Mouse (Mus musculus): Measurements from ENCODE around the gene Plekhg5. TPM values are rescaled to one million over a fixed set of nuclear protein-coding genes. Genes with fewer than 3 reads are reported as not detected.

Plekhg5 gene
- polyA plus RNA-seq, 1 experiment from 2014 or later, result 5.1 TPM

DNA sequence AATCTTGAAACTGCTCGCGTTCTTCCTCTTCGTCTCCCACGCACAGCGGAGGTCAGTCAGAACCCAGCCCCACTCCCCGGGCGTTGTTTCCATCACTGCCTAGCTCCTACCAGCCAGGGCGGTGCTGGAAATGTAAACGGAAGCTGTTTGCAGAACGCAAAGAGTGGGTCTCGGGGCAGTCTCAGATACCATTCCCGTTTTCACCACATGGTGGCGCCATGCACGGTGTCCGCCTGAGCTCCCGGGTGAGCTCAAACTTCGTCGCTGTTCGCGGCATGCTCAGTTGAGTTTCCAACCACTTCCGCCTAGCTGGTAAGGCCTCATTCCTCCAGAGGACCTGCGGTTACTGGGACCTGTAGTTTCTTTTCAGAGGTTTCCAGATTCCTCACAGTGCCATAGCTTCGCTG lies 81.5 kb downstream of the Plekhg5 start:
- H3K4me2 ChIP-seq, result peak overlapping the region; percentile 58
- ATAC-seq (ENCODE audit: insufficient read depth), result peak; percentile 32; the same call in 1 of the 2 replicates

GRCm38 (mm10) chr4:152155019-152155418 lies 82.7 kb downstream of the Plekhg5 start:
- H3K9ac ChIP-seq, result no peak overlapping the region
- 48% methylated on average over 4 of the region's 4 CpGs for WGBS (ENCODE audit: insufficient replicate concordance)
- H3K9me3 ChIP-seq (replicated peaks), result no peaks in the 10 kb centered on the region
- H3K4me2 ChIP-seq, result no peak overlapping the region
- no peaks in the 10 kb centered on the region for H3K36me3 ChIP-seq (replicated peaks)
- peaks cover 51% of the 10 kb centered on the region for H3K4me1 ChIP-seq (replicated peaks)
- no peak for ATAC-seq (ENCODE audit: insufficient read depth)
- no peak overlapping the region for H3K4me3 ChIP-seq (replicated peaks)
- no peak overlapping the region for H3K27ac ChIP-seq (replicated peaks)
- H3K27me3 ChIP-seq, result peaks cover 75% of the 10 kb centered on the region

More for the DNA sequence above, 81.5 kb downstream of the Plekhg5 start:
- Histone ChIP-seq H3K36me3 (replicated peaks) (no peaks in the 10 kb centered on the region), H3K4me3 (replicated peaks) (peak overlapping the region; percentile 26; the same call in 1 of the 2 replicates), H3K9me3 (replicated peaks) (no peaks in the 10 kb centered on the region), H3K9ac (no peak overlapping the region), H3K4me1 (replicated peaks) (peaks cover 42% of the 10 kb centered on the region), H3K27ac (replicated peaks) (no peak overlapping the region), H3K27me3 (peaks cover 75% of the 10 kb centered on the region)
- under 1% methylated on average over 23 of the region's 23 CpGs for WGBS (ENCODE audit: insufficient replicate concordance)

GRCm38 (mm10) chr4:152157779-152158584 lies 85.7 kb downstream of the Plekhg5 start:
- ATAC-seq (ENCODE audit: insufficient read depth), result no peak
- H3K4me3 ChIP-seq (replicated peaks), result peak overlapping the region; percentile 38
- H3K9me3 ChIP-seq (replicated peaks), result no peaks in the 10 kb centered on the region
- H3K9ac ChIP-seq, result no peak overlapping the region
- H3K27ac ChIP-seq (replicated peaks), result no peak overlapping the region
- 8% methylated on average over 21 of the region's 21 CpGs for WGBS (ENCODE audit: insufficient replicate concordance)
- peak overlapping the region; percentile 65 for H3K4me2 ChIP-seq
- no peaks in the 10 kb centered on the region for H3K36me3 ChIP-seq (replicated peaks)
- peaks cover 31% of the 10 kb centered on the region for H3K4me1 ChIP-seq (replicated peaks)
- peaks cover 76% of the 10 kb centered on the region for H3K27me3 ChIP-seq

GRCm38 (mm10) chr4:152158585-152159284 lies 86.4 kb downstream of the Plekhg5 start, which contains the start of gene Hes2:
TSS of gene Hes2 (plus strand) at chr4:152158867.
- H3K4me2 ChIP-seq, result peak within 1 kb of the TSS; percentile 65
- H3K9ac ChIP-seq, result no peak within 1 kb of the TSS
- H3K4me3 ChIP-seq (replicated peaks), result peak within 1 kb of the TSS; percentile 38
- no peak within 1 kb of the TSS for H3K27ac ChIP-seq (replicated peaks)
- WGBS (ENCODE audit: insufficient replicate concordance), result 3% methylated on average over 35 of the region's 35 CpGs
- peaks cover 26% of the 10 kb centered on the region for H3K4me1 ChIP-seq (replicated peaks)
- no peaks in the 10 kb centered on the region for H3K36me3 ChIP-seq (replicated peaks)
- no peaks in the 10 kb centered on the region for H3K9me3 ChIP-seq (replicated peaks)
- H3K27me3 ChIP-seq, result peaks cover 71% of the 10 kb centered on the region
- ATAC-seq (ENCODE audit: insufficient read depth), result no peak

DNA sequence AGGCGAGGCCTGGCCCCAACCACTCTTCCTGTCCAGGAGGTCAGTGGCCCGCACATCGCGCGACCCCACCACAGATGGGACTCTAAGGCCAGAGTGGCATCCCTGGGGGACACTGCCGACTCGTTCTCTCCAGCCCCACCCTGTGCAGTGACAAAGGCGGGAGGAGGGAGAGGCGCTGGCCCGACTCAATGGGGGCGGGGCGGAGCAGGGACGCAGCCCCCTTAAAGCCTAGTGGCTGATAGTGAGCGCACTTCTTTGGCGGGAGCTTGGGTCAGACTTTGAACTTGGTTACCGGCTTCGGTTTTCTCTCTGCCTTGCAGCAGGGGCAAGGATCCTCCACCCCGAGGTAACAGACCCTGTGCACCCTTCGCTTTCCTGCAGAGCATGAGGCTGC lies 87.0 kb downstream of the Plekhg5 start:
- 1% methylated on average over 19 of the region's 19 CpGs for WGBS (ENCODE audit: insufficient replicate concordance)
- peaks cover 76% of the 10 kb centered on the region for H3K27me3 ChIP-seq
- H3K27ac ChIP-seq (replicated peaks), result no peak overlapping the region
- no peaks in the 10 kb centered on the region for H3K9me3 ChIP-seq (replicated peaks)
- no peak for ATAC-seq (ENCODE audit: insufficient read depth)
- H3K4me3 ChIP-seq (replicated peaks), result peak overlapping the region; percentile 38
- no peak overlapping the region for H3K9ac ChIP-seq
- H3K4me1 ChIP-seq (replicated peaks), result peaks cover 20% of the 10 kb centered on the region
- H3K4me2 ChIP-seq, result peak overlapping the region; percentile 65
- no peaks in the 10 kb centered on the region for H3K36me3 ChIP-seq (replicated peaks)

DNA sequence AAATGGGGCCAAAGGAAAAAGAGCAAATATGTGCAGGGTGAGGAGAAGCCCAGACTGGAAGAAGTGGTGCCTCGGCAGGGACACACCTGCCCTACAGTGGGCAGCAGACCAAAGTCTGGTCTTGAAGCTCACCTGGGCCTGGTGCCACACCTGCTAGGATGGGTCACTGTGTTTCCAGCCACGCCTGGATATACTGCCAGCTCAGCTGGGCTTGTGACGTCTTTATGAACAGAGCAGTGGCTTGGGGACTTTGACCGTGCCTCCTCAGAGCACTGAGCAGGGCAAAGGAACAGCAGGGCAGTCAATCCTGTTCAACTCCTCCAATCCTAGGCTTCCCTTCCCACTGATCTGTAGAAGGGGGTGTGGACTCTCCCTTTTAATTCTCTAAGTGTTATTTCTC lies 88.5 kb downstream of the Plekhg5 start:
- Histone ChIP-seq H3K4me1 (replicated peaks) (peaks cover 23% of the 10 kb centered on the region), H3K4me2 (no peak overlapping the region), H3K9me3 (replicated peaks) (no peaks in the 10 kb centered on the region), H3K27ac (replicated peaks) (no peak overlapping the region), H3K9ac (no peak overlapping the region), H3K27me3 (peaks cover 80% of the 10 kb centered on the region), H3K36me3 (replicated peaks) (no peaks in the 10 kb centered on the region), H3K4me3 (replicated peaks) (no peak overlapping the region)
- 36% methylated on average over 4 of the region's 4 CpGs for WGBS (ENCODE audit: insufficient replicate concordance)
- ATAC-seq (ENCODE audit: insufficient read depth), result no peak

- 59% methylated on average over 6 of the region's 6 CpGs for WGBS (ENCODE audit: insufficient replicate concordance)
- no peak overlapping the region for H3K4me2 ChIP-seq
- H3K9me3 ChIP-seq (replicated peaks), result no peaks in the 10 kb centered on the region
- H3K9ac ChIP-seq, result no peak overlapping the region
- no peak overlapping the region for H3K27ac ChIP-seq (replicated peaks)
- no peak for ATAC-seq (ENCODE audit: insufficient read depth)
- peaks cover 83% of the 10 kb centered on the region for H3K27me3 ChIP-seq
- H3K4me3 ChIP-seq (replicated peaks), result no peak overlapping the region
- peaks cover 23% of the 10 kb centered on the region for H3K4me1 ChIP-seq (replicated peaks)
- H3K36me3 ChIP-seq (replicated peaks), result no peaks in the 10 kb centered on the region
Measured at GRCm38 (mm10) chr4:152161601-152162000, 89.3 kb downstream of the Plekhg5 start.

DNA sequence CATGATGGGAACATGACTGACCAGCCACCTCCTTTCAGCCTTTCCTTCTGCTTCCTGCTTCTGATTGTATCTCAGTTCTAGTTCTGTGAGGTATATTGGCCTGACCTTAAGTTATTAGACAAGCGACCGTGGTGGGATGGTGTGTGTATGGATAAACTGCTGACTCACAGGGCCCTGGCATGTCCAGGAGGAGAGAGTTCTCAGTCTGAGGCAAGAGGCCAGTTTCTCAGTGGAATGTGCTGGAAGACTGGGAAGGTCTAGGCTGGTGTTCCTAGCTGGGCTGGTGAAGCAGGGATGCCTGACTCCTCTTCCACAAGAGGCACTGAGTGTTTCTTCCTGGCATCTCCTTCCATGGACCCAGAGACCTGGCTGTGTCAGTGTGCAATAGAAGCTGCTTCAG lies 90.5 kb downstream of the Plekhg5 start:
- no peak for ATAC-seq (ENCODE audit: insufficient read depth)
- peaks cover 23% of the 10 kb centered on the region for H3K4me1 ChIP-seq (replicated peaks)
- no peaks in the 10 kb centered on the region for H3K9me3 ChIP-seq (replicated peaks)
- H3K27ac ChIP-seq (replicated peaks), result no peak overlapping the region
- H3K27me3 ChIP-seq, result peaks cover 81% of the 10 kb centered on the region
- WGBS (ENCODE audit: insufficient replicate concordance), result 42% methylated on average over 2 of the region's 2 CpGs
- no peaks in the 10 kb centered on the region for H3K36me3 ChIP-seq (replicated peaks)
- no peak overlapping the region for H3K9ac ChIP-seq
- H3K4me2 ChIP-seq, result no peak overlapping the region
- no peak overlapping the region for H3K4me3 ChIP-seq (replicated peaks)

Other genes starting within 250 kb of the Plekhg5 start
- gene Camta1, start 210.6 kb upstream of the Plekhg5 start, polyA plus RNA-seq (2015; fragmentation: Nextera tagmentation; extraction: Ambion mirVana), result 27.4 and 31.1 TPM in 2 replicates
- 45.5 and 49.1 TPM in 2 replicates for gene Dnajc11, start 138.8 kb upstream of the Plekhg5 start, polyA plus RNA-seq (2015; fragmentation: Nextera tagmentation; extraction: Ambion mirVana)
- 6.4 and 7.9 TPM in 2 replicates for gene Thap3, start 83.5 kb upstream of the Plekhg5 start, polyA plus RNA-seq (2015; fragmentation: Nextera tagmentation; extraction: Ambion mirVana)
- 5.1 and 5.7 TPM in 2 replicates for gene Phf13, start 76.2 kb upstream of the Plekhg5 start, polyA plus RNA-seq (2015; fragmentation: Nextera tagmentation; extraction: Ambion mirVana)
- gene Klhl21, start 63.7 kb upstream of the Plekhg5 start, polyA plus RNA-seq (2015; fragmentation: Nextera tagmentation; extraction: Ambion mirVana), result 6.3 and 7.2 TPM in 2 replicates
- 7.8 and 8.4 TPM in 2 replicates for gene Zbtb48, start 44.8 kb upstream of the Plekhg5 start, polyA plus RNA-seq (2015; fragmentation: Nextera tagmentation; extraction: Ambion mirVana)
- gene Tas1r1, start 33.9 kb upstream of the Plekhg5 start, polyA plus RNA-seq (2015; fragmentation: Nextera tagmentation; extraction: Ambion mirVana), result 0.07 and 0.13 TPM in 2 replicates
- 13.7 and 14.6 TPM in 2 replicates for gene Nol9, start 33.2 kb upstream of the Plekhg5 start, polyA plus RNA-seq (2015; fragmentation: Nextera tagmentation; extraction: Ambion mirVana)
- gene Tnfrsf25, start 43.4 kb downstream of the Plekhg5 start, polyA plus RNA-seq (2015; fragmentation: Nextera tagmentation; extraction: Ambion mirVana), result 0.37 and 0.50 TPM in 2 replicates
- 1.5 and 2.0 TPM in 2 replicates for gene Espn, start 79.9 kb downstream of the Plekhg5 start, polyA plus RNA-seq (2015; fragmentation: Nextera tagmentation; extraction: Ambion mirVana)
- 0.14 TPM in 1 of 2 replicates, not detected in the other for gene Hes2, start 86.4 kb downstream of the Plekhg5 start, polyA plus RNA-seq (2015; fragmentation: Nextera tagmentation; extraction: Ambion mirVana)
- gene Acot7, start 105.6 kb downstream of the Plekhg5 start, polyA plus RNA-seq (2015; fragmentation: Nextera tagmentation; extraction: Ambion mirVana), result 14.0 and 14.2 TPM in 2 replicates
- gene Gpr153, start 201.7 kb downstream of the Plekhg5 start, polyA plus RNA-seq (2015; fragmentation: Nextera tagmentation; extraction: Ambion mirVana), result 0.76 and 1.2 TPM in 2 replicates
- not detected in 2 replicates for gene Hes3, start 219.2 kb downstream of the Plekhg5 start, polyA plus RNA-seq (2015; fragmentation: Nextera tagmentation; extraction: Ambion mirVana)
- gene Icmt, start 224.7 kb downstream of the Plekhg5 start, polyA plus RNA-seq (2015; fragmentation: Nextera tagmentation; extraction: Ambion mirVana), result 7.6 TPM in 2 replicates
- gene Rnf207, start 246.5 kb downstream of the Plekhg5 start, polyA plus RNA-seq (2015; fragmentation: Nextera tagmentation; extraction: Ambion mirVana), result 0.08 TPM in 1 of 2 replicates, not detected in the other